Mouse (Mus musculus) liver, adult 2 months (tissue): ENCODE measurements around the gene Dapk3. TPM values are rescaled to one million over a fixed set of nuclear protein-coding genes. Genes with fewer than 3 reads are reported as not detected.

Source experiments
- DNase-seq: peaks from one replicate; pipeline ENCODE4 v3.0.0-alpha.2; 2011; ENCODE audit warnings: low read depth, low spot score; ENCODE audit errors: extremely low read depth
- H3K27ac ChIP-seq: fragments of 200-500 bp; replicated peaks from 2 replicates; pipeline ENCODE4 v1.5.1; 2012; ENCODE audit warnings: low read depth, mild to moderate bottlenecking, control low read depth, inconsistent platforms, low read length; ENCODE audit not compliant: insufficient read depth
- H3K27me3 ChIP-seq: fragments of 200-500 bp; 2 replicates; pipeline ENCODE4 v1.6.1; 2012; ENCODE audit warnings: mild to moderate bottlenecking, moderate library complexity, low read length, inconsistent platforms; ENCODE audit not compliant: control insufficient read depth, insufficient read depth
- H3K36me3 ChIP-seq: fragments of 200-500 bp; 2 replicates; pipeline ENCODE4 v1.6.1; 2012; ENCODE audit warnings: low read length, inconsistent platforms; ENCODE audit not compliant: control insufficient read depth, insufficient read depth
- H3K4me1 ChIP-seq: fragments of 200-500 bp; 2 replicates; pipeline ENCODE4 v1.6.1; 2011; ENCODE audit warnings: low read length; ENCODE audit not compliant: control insufficient read depth, insufficient read depth
- H3K4me3 ChIP-seq: fragments of 200-500 bp; 2 replicates; pipeline ENCODE4 v1.5.1; 2011; ENCODE audit warnings: low read depth, mild to moderate bottlenecking, control low read depth, low read length, moderate library complexity; ENCODE audit not compliant: insufficient read depth
- H3K79me2 ChIP-seq: fragments of 200-500 bp; 2 replicates; pipeline ENCODE4 v1.6.1; 2012; ENCODE audit warnings: inconsistent platforms, mild to moderate bottlenecking, low read length, moderate library complexity; ENCODE audit not compliant: control insufficient read depth, insufficient read depth
- H3K9ac ChIP-seq: fragments of 200-500 bp; 2 replicates; pipeline ENCODE4 v1.6.1; 2012; ENCODE audit warnings: low read depth, mild to moderate bottlenecking, control low read depth, inconsistent platforms, low read length
- CTCF ChIP-seq: fragments of 200-500 bp; IDR thresholded peaks from 2 replicates; pipeline ENCODE4 v1.5.1; 2011; ENCODE audit warnings: low read depth, low read length, control low read depth
- POLR2A ChIP-seq: fragments of 200-500 bp; IDR thresholded peaks from 2 replicates; pipeline ENCODE4 v1.6.1; 2011; ENCODE audit warnings: low read length, control low read depth; ENCODE audit not compliant: insufficient read depth; ENCODE audit errors: extremely low read depth
- WGBS: fragments of 180-500 bp; shearing (Covaris S2); methylation state at CpG from one replicate; pipeline ENCODE4 v1.1.7; 2018; 5-methylcytosine and 5-hydroxymethylcytosine counted together
- polyA plus RNA-seq: library from polyadenylated mRNA; depleted of rRNA; stranded (reverse); fragments of >200 nt; gene quantifications from 2 replicates; pipeline ENCODE4 v1.2.3, GENCODE M21; 2012
- total RNA-seq: library from RNA; depleted of rRNA; stranded (reverse); fragments of >200 nt; gene quantifications from 2 replicates; pipeline ENCODE4 v1.2.3, GENCODE M21; 2014

Gene Dapk3
- total and polyA plus RNA-seq, 2 experiments: 14.1 to 44.2 TPM

DNA sequence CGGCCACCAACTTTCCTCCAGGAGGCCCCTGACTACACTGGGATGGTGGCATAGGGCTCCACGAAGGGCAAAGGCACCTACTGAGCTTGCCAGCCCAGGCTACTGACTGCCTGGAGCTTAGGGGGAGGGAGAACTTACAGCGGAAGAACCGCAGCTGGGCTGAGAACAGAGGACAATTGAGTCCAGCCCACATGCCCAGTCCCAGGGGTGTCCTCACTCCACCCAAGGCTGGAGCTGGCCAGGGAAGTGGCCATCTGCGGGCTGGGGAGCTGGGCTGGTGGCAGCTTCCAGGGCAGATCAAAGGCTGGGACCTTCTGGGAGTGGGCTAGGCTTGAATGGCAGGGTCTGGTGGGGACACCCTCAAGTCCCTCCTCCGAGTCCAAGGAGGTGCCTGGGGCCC is 28.1 kb upstream of the Dapk3 start:
- Histone ChIP-seq H3K9ac (no peak overlapping the region), H3K27ac (no peak overlapping the region), H3K4me1 (no peaks in the 10 kb centered on the region), H3K36me3 (peaks cover 2% of the 10 kb centered on the region; the same call in 1 of the 2 replicates), H3K4me3 (no peak overlapping the region), H3K27me3 (no peaks in the 10 kb centered on the region), H3K79me2 (no peaks in the 10 kb centered on the region; the same call in 1 of the 2 replicates)
- 85% methylated on average over 6 of the region's 6 CpGs for WGBS
- DNase-seq: no peak
- TF ChIP-seq POLR2A (no peak), CTCF (no peak)

DNA sequence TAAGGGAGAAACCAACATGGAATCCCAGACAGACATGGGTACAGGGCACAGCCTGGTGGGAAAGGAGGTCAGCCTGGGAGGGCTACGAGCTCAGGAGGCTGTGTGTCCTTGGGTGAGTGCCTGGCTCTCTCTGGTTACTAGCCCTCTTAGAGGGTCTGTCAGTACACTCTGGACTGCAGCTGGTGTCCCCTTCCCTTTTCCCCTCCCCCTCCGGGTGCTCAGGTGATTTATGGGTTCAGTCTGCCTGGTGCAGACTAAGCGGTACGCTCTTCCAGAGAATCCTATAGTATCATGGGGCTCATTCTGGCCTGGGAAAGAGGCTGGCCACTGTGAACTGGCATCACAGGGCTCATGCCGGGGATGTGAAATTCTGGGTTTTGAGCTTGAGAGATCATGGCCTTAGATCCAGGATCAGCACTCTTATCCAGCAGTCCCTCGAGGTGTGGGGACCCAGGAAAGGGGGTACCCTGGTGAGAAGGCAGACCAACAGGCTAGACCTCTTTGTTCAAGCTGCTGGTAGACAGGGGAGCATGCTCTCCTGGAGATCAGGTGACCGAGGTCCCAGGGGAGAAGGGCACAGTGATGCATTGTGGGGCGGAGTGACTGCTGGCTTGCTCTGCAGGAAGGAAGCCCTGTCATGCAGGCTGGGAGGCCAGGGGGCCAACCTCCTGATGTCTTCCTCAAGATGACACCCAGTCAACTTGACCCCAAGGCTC is 21.0 kb upstream of the Dapk3 start:
- no peak overlapping the region for H3K27ac ChIP-seq
- 87% methylated on average over 8 of the region's 8 CpGs for whole genome bisulfite sequencing
- no peak overlapping the region for H3K9ac ChIP-seq
- H3K36me3 ChIP-seq: no peaks in the 10 kb centered on the region; the same call in 1 of the 2 replicates
- TF ChIP-seq CTCF: no peak
- TF ChIP-seq POLR2A: no peak
- no peak for DNase-seq
- no peak overlapping the region for H3K4me3 ChIP-seq
- H3K4me1 ChIP-seq: peaks cover 5% of the 10 kb centered on the region
- H3K27me3 ChIP-seq: no peaks in the 10 kb centered on the region
- peaks cover 36% of the 10 kb centered on the region for H3K79me2 ChIP-seq

DNA sequence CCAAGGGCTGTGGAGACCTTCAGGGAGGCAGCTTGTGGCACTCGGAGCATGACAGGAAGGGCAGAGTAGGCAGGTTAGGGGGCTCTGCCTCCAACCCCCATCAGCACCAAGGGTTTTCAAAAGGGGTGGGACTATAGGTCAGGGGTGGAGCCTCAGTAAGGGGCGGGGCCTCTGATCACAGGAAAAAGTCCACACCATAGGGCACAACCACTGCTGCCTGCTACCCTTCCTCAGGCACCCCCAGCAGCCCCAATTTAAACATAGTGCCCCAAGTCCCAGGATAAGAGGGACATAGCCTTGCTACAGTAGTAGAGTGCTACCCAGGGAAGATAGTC is 20.5 kb upstream of the Dapk3 start:
- no peaks in the 10 kb centered on the region for H3K27me3 ChIP-seq
- 58% methylated on average over 2 of the region's 2 CpGs for WGBS
- peaks cover 42% of the 10 kb centered on the region for H3K79me2 ChIP-seq
- H3K9ac ChIP-seq: no peak overlapping the region
- H3K4me3 ChIP-seq: no peak overlapping the region
- TF ChIP-seq POLR2A: no peak
- no peak for TF ChIP-seq CTCF
- no peaks in the 10 kb centered on the region; the same call in 1 of the 2 replicates for H3K36me3 ChIP-seq
- H3K4me1 ChIP-seq: peaks cover 5% of the 10 kb centered on the region
- DNase-seq: no peak
- no peak overlapping the region for H3K27ac ChIP-seq

- no peak overlapping the region for H3K9ac ChIP-seq
- peaks cover 42% of the 10 kb centered on the region for H3K79me2 ChIP-seq
- peaks cover 7% of the 10 kb centered on the region for H3K4me1 ChIP-seq
- TF ChIP-seq CTCF: no peak
- no peak for TF ChIP-seq POLR2A
- no peak overlapping the region for H3K4me3 ChIP-seq
- H3K36me3 ChIP-seq: no peaks in the 10 kb centered on the region
- 76% methylated on average over 8 of the region's 8 CpGs for WGBS
- H3K27ac ChIP-seq: no peak overlapping the region
- no peak for DNase-seq
- H3K27me3 ChIP-seq: no peaks in the 10 kb centered on the region
Measured at GRCm38 (mm10) chr10:81165118-81165517, 17.7 kb upstream of the Dapk3 start.

- DNase-seq: peak; percentile 90
- H3K27ac ChIP-seq: peak within 1 kb of the TSS; percentile 32
- TF ChIP-seq CTCF: no peak
- TF ChIP-seq POLR2A: peak; percentile 81
- H3K4me3 ChIP-seq: peak within 1 kb of the TSS; percentile 99
- peak within 1 kb of the TSS; percentile 94 for H3K9ac ChIP-seq
- peaks cover 33% of the 10 kb centered on the region for H3K79me2 ChIP-seq
- no peaks in the 10 kb centered on the region for H3K36me3 ChIP-seq
- peaks cover 6% of the 10 kb centered on the region for H3K4me1 ChIP-seq
- under 1% methylated on average over 54 of the region's 64 CpGs for WGBS
- H3K27me3 ChIP-seq: no peaks in the 10 kb centered on the region
Measured at GRCm38 (mm10) chr10:81167200-81168086, 15.4 kb upstream of the Dapk3 start, which contains the start of gene Pias4. Gene Pias4 (minus strand): TSS chr10:81167923.

DNA sequence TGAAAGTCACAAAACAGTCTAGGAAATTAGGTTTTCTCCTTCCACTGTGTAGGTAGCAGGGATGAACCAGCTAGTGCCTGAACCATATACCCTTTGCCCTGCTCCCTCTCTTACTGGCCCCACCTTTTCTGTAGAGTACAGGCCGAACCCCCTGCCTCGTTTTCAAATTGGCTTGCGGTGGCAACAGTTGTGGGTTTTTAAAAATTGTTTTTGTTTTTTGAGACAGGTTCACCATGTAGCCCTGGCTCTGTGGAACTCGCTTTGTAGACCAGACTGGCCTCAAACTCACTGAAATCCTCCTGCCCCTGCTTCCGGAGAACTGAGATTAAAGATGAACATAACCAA is 14.7 kb upstream of the Dapk3 start:
- DNase-seq: no peak
- Histone ChIP-seq H3K4me3 (peak overlapping the region; percentile 7; the same call in 1 of the 2 replicates), H3K36me3 (no peaks in the 10 kb centered on the region), H3K27ac (peak overlapping the region; percentile 32), H3K4me1 (peaks cover 7% of the 10 kb centered on the region), H3K9ac (peak overlapping the region; percentile 15; the same call in 1 of the 2 replicates), H3K27me3 (no peaks in the 10 kb centered on the region), H3K79me2 (peaks cover 30% of the 10 kb centered on the region)
- TF ChIP-seq POLR2A (no peak), CTCF (no peak)
- WGBS: 16% methylated on average over 5 of the region's 5 CpGs
